Mouse (Mus musculus) megakaryocyte, embryonic 14.5 days (primary cell): ENCODE data around the gene Tnpo1.

Source experiments
- FLI1 ChIP-seq: IDR thresholded peaks from 2 replicates; pipeline ENCODE4 v1.6.1; 2012; ENCODE audit warnings: low read length, inconsistent platforms, mixed read lengths
- GATA1 ChIP-seq: IDR thresholded peaks from 3 replicates; pipeline ENCODE4 v1.6.1; 2012; ENCODE audit warnings: mixed read lengths, low read length, inconsistent platforms, borderline replicate concordance

DNA sequence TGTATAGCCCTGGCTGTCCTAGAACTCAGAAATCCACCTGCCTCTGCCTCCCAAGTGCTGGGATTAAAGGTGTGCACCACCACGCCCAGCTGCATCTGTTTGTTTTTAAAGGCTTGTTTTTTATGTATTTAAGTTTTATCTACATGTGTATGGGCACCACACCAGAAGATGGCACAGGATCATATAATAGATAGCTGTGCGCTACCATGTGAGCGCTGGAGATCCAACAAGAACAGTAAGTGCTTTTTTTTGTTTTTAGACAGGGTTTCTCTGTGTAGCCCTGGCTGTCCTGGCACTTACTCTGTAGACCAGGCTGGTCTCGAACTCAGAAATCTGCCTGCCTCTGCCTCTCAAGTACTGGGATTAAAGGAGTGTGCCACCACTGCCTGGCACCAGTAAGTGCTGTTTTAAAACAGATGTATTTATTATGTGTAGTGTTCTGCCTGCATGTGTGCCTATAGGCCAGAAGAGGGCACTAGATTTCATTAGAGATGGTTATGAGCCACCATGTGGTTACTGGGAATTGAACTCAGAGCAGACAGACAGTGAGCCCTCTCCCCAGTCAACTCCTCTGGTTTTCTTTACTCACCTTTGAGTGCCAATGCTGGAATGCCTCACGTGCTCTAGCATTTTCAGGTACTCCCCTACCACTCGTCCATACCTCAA is 89.6 kb downstream of the Tnpo1 start:
- TF ChIP-seq GATA1: no peak
- no peak for TF ChIP-seq FLI1
